Mouse (Mus musculus) E14TG2a.4 (cell line): Measurements from ENCODE around the gene Gm11172.
"Not testable (repeated sequence)": the region's sequence is repeated elsewhere in the genome, so short reads cannot be mapped to it uniquely, and the experiment has no call there.

Experiments
- CTCF ChIP-seq: conservative IDR thresholded peaks from 2 replicates; pipeline ENCODE4 v1.5.1; 2014; ENCODE audit warnings: low read length
- NANOG ChIP-seq: IDR thresholded peaks from 2 replicates; pipeline ENCODE4 v1.6.1; 2014; ENCODE audit warnings: borderline replicate concordance, low read length, mixed read lengths
- POU5F1 ChIP-seq: IDR thresholded peaks from 2 replicates; pipeline ENCODE4 v1.6.1; 2014; ENCODE audit warnings: low read length, borderline replicate concordance

DNA sequence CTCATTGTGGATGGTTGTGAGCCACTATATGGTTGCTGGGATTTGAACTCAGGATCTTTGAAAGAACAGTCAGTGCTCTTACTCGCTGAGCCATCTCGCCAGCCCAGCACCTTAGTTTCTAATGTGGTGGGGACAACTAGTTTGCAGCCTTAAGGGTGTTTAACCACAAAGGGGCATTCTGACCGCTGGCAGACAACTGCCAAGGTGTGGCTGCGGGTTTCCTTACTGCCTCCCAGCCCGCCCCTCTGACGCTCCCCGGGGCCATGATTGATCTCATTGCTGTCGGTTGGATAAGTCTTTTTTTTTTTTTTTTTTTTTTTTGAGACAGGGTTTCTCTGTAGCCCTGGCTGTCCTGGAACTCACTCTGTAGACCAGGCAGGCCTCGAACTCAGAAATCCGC is 39.5 kb downstream of the Gm11172 start:
- not testable (repeated sequence) for TF ChIP-seq CTCF, NANOG, POU5F1
